Mouse (Mus musculus): Measurements from ENCODE around the gene Rad51b.
A peak's percentile ranks its signal among the peaks of the same experiment; 100 is the strongest.

Gene Rad51b

DNA sequence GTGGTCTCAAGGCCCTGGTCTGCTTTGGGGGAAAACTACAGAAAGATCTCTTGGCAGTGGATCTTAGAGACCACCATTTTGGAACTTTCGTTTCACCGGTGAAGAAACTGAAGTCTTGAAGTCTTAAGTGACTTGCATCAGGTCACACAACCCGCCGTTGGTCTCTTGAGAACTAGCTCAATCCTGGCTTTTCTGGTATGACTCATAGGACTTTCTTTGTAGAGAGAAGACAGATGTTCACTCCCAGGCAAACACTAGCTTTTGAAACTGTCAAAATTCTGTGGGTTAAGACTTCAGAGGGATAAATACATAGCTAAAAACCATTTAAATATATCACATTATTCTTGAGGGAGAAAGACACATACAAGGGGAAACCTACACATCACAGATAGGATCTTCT is 195.1 kb downstream of the Rad51b start:
- no peak for DNase-seq (ENCODE audit: low spot score in 2 of 2)

DNA sequence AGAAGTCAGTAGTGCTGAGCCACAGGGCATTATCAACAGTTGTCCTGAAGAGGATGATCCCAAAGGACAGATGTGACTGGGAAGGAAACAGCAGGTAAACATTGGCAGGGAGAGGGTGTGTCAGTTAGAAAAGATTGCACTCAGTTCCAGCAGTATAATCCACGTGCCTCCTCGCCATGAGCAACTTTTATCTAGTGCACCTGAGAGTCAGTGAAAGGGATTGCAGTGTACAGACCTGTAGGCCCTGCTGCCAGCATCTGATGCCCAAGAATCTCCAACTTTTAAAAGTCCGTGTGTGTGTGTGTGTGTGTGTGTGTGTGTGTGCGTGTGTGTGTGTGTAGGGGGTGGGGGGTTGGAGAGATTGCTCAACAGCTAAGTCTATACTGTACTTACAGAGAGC is 195.5 kb downstream of the Rad51b start:
- no peak for DNase-seq (ENCODE audit: low spot score in 2 of 2)

DNA sequence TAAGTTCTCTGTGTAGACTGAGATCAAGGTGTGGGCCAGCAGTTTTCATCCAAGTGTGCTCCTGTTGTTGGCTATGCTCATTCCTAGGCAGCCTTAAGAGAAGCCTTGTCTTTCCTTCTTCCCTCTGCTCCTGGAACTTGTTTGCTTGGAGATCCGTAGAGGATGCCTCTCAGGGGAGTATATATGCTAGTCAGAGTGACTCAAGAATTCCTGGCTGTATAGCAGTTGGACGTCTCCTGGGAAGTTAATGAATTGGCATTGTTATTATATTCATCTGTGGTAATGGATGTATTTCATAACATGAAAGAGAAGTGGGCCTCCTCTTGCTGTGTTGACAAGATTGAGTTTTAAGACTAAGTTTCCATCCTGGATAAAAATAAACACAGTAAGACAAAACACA is 196.4 kb downstream of the Rad51b start:
- no peak for DNase-seq (ENCODE audit: low spot score in 2 of 2)

GRCm38 (mm10) chr12:79498326-79498725 is 201.2 kb downstream of the Rad51b start:
- no peak for DNase-seq (ENCODE audit: low spot score in 2 of 2)

DNA sequence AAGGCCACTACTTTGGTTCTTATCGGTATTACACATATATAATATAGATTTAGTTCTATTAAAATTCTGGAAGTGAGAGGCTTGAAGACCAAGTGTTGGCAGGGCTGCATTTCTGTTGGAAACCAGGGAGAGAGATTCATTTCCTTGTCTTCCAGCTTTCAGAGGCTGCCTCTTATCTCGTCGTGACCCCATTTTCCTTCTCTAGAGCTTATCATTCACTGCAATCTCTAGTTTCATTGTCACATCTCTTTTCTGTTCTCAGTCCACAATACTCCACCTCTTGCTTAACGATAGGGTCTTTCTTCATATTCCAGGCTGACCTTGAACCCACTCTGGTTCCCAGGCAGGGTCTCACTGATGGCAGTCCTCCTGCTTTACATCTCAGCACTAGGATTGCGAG is 202.7 kb downstream of the Rad51b start:
- DNase-seq (ENCODE audit: low spot score in 2 of 2): no peak

DNA sequence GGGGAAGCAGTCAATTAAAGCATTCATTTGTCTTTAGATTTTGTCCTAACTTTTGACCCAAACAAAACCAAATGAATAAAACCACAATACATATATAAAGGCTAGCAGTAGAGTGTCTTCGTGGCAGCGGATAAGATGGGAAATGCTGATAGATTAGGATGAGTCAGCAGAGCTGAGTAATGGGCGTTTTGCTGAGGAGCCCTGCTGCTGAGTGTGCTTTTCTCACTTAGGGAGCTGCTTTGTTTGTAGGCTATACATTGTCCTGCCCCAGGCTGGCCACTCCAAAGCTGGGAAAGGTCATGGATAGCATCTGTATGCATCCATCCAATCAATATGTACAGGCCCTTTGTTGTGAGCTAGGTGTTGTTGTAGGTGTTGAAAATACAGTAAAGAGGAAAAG is 204.8 kb downstream of the Rad51b start:
- DNase-seq (ENCODE audit: low spot score in 2 of 2): no peak

DNA sequence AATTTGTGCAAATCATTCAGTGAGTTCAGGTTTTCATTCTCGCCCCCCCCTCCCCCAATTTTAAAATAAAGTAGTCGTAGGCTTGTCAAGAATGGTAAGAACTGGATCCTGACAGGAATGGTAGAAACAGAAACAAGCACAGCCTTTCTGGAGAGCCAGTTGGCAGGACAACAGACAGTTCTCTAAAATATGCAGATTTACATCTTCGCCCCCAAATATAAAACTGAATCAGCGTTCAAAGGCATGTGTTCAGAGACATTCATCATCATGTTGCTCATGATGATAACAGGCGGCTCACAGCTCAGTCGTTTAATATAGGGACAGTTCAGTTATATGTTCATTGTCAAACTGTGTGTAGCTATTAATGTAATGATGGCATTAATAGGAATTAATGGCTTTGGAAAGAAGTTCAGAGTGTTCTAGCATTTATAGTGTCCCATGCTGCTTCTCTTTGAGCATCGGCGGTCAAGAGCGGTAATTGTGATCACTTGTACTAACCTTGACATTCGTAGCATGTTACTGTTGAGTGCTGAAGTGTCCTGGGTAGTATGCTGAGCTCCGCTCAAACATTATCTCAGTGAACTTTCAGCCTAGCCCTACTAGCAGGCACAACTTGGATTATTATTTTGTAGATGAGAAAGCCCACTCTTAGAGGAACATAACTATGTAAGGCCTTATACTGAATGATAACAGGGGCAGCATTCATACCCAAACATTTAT is 205.9 kb downstream of the Rad51b start:
- no peak for DNase-seq (ENCODE audit: low spot score in 2 of 2)

DNA sequence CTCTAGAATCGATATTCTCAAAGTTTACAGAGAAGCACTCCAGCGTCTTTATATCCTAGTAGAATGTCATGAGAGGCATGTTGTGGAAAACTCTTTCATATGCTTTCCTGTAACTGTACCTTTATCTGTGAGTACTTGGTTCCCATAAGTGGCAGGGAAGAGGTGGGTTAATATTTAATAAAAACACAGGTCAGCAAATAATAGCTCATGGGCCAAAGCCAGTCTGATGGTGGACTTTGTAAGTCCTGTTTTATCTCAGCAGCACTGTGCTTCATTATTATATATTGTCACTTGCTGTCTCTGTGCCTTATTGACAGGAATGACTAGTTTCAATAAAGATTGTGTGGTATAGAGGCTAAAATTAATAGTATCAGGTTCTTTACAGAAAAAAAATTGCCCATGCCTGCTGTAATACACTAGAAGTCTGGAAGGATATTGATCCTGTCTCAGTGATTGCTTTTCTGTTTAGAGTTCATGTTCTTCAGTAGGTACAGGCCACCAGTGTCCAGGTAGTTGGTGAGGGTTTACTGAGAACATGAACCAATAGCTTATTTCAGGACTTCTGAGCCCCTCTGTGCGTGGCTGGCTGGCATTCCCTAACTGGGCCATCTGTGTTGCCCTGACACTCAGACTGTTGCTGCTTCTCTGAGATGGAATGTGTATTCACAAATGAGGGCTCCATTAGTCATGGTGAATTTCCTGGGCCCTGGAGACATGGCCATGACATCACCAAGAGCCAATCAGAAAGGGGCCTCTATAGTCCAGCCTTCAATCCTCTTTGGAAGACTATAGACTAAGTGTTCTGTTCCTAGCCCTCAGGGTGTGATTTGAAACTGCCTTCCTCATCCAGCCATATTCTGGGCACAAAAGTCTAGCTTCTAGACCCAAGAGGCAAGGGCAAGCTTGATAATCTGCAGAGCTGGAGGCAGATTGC is 206.8 kb downstream of the Rad51b start:
- DNase-seq (ENCODE audit: low spot score in 2 of 2): no peak

DNA sequence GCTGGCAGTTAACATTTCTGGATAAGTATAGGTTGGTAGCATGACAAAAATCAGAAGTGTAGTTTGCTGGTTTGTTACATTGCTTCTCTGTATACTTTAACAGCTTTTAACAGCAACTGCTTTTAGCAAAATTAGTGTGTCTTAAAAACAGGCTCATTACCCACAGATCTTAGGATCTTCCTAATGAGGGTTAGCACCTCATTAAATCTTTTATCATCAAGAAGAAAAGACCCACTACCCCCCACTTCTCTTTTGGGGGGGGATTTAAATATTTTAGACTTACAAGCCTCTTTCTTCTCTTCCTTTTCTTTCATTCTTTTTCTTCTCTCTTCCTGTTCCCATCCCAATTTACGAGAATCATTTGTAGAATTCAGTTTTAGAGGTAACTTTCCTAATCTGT is 207.6 kb downstream of the Rad51b start:
- DNase-seq (ENCODE audit: low spot score in 2 of 2): no peak

DNA sequence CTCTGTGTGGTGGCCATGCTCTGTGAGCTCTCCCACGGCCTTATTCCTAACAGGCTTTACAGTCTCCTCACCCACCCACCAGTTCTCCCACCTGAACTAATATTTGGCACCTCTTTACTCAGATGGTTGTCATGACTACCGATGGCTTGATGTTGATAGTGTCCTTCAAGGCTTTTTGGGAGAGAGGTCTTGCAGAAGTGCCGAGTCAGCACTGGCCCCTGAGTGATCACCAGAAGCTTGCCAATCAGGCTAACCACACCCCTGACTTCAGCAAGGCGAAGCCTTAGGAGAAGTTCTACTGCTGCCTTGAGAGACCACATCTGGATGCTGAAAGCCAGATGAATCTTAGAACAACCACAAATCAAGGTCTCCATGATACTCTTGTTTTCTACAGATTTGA is 209.3 kb downstream of the Rad51b start:
- no peak for DNase-seq (ENCODE audit: low spot score in 2 of 2)

DNA sequence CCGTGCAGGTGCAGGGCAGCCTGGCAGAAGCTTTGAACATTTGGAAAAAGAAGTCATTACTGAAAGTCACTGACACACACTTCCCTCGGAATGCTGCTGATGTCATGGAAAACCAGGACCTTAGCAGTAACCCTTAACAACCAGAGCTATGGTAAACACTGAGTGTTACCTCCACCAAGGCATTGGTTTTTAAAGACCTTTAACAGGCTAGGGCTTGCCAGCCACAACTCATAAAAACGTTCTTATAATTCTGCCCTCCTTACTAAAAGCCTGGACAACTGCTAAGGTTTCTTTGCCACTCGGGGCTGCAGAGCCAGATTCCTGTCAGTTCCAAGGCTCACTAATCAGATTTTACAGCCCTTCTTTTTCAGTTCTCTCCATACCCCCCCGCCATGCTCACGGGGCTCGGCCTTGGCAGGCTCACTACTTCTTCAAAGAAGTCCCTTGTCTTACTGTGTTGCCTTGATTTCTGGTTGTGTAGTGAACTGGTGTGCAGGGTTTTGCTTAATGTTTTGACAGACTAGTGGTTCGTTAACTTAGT is 210.1 kb downstream of the Rad51b start:
- DNase-seq (ENCODE audit: low spot score in 2 of 2): no peak

GRCm38 (mm10) chr12:79511454-79512204 is 214.5 kb downstream of the Rad51b start:
- DNase-seq (ENCODE audit: low spot score in 2 of 2): peak in 1 of 2 experiments; percentile 64

GRCm38 (mm10) chr12:79512205-79512886 is 215.3 kb downstream of the Rad51b start:
- no peak for DNase-seq (ENCODE audit: low spot score in 2 of 2)

GRCm38 (mm10) chr12:79512982-79513681 is 216.1 kb downstream of the Rad51b start:
- DNase-seq (ENCODE audit: low spot score in 2 of 2): no peak

DNA sequence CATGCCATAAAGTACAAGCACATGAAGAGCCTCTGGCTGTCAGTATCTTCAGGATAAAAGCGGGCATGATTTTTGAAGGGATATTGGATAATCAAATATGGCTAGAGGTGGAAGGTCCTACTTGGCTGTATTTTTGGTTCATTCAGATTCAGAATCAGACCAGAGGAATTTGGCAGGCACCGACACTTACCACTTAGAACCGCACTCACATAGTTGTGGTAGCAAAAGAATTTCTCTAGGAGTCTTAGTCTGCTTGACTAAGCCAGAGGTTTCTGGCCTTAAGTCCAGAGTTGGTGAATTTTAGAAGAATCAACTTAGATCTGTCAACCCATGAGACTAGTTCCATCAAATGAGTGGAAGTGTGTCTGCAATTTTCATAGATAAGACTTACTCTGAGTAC is 217.6 kb downstream of the Rad51b start:
- DNase-seq (ENCODE audit: low spot score in 2 of 2): no peak

- no peak for DNase-seq (ENCODE audit: low spot score in 2 of 2)
Measured at GRCm38 (mm10) chr12:79522374-79522773, 225.3 kb downstream of the Rad51b start.

GRCm38 (mm10) chr12:79524941-79525871 is 228.1 kb downstream of the Rad51b start:
- no peak for DNase-seq (ENCODE audit: low spot score in 2 of 2)

DNA sequence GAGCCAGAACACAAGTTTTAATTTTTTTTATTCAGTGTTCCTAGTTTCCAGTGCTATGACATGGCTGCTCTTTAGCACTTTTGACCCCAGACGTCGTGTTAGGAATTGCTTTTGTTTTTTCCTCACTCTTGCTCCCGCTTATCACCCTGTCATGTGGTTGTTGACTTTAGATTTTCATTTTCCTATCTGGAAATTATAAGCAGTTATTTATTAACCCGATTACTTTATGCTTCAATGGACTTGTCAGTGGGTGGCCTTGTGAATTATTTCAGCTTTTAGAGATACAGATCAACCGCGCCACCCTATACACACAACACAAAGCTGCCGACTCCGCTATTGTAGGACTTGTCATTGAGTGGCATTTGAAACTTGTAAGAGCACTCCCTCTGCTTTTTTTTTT is 228.8 kb downstream of the Rad51b start:
- DNase-seq (ENCODE audit: low spot score in 2 of 2): no peak

DNA sequence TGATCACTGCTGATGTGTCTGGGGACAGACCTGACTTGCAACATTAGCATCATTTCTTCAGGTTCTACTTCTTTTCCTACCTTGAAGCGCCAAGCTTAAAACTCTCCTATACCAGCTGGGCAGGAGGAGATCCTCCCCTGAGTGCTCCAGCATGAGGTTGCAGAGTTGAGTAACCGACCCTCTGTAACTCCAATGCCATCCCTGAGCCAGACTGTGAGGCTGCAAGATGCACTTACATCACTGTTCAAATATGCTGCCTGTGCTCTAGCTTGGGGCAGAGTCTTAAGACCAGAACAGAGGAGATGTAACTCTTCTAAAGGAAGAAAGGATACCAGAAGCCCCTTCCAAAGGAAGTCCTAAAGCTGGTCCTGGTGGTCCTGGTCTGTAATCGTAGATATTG is 230.1 kb downstream of the Rad51b start:
- no peak for DNase-seq (ENCODE audit: low spot score in 2 of 2)
